Mouse (Mus musculus) embryonic stem cell, embryonic (primary cell): ENCODE data around the gene Maged2.
"Not testable (repeated sequence)": the region's sequence is repeated elsewhere in the genome, so short reads cannot be mapped to it uniquely, and the experiment has no call there.

ENCODE experiments used
- CTCF ChIA-PET, 4 experiments: fragments of 300-600 bp in 2 of 4; fragments of 350-600 bp in 2 of 4; sonication (Branson Sonifier 250); formaldehyde crosslinking; loops; one replicate each; lab custom pipeline; 2022; ENCODE audit warnings: inconsistent platforms in 2 of 4; lab: Charles Lee
- POLR2A ChIA-PET, 4 experiments: fragments of 300-600 bp in 2 of 4; fragments of 350-600 bp in 2 of 4; sonication (Branson Sonifier 250); formaldehyde crosslinking; loops; one replicate each; lab custom pipeline; 2022; ENCODE audit warnings: antibody characterized with exemption in 4 of 4, inconsistent platforms in 1 of 4; lab: Charles Lee

Maged2 gene

GRCm38 (mm10) chrX:150814139-150814469 is at the start of gene Maged2:
Gene Maged2 (minus strand): TSS chrX:150814345.
- POLR2A ChIA-PET: interaction anchor here in 1 of 4 experiments (1.9 kb wide), 1 partner anchor 707 kb away, joined by 6 read pairs; no protein-coding TSS in a partner anchor
- CTCF ChIA-PET: no interaction called here

DNA sequence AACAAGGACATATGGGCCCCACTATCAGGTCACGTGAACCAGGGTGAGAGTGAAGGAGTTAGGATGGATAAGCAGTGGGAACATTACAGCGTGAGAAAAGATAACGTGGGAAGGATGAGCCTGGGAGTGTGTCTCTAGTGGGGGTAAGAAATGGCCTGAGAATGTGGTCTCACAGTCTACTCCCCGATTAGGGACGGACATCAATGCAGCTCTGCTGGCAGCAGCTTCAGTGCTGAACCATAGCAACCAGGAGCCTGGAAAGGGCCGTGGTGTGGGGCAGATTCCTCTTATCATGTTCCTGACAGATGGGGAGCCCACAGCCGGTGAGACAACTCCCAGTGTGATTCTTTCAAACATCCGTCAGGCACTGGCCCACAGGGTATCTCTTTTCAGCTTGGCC is 34.1 kb upstream of the Maged2 start:
- POLR2A ChIA-PET: no interaction called here

GRCm38 (mm10) chrX:150845480-150846205 is 31.5 kb upstream of the Maged2 start:
- CTCF ChIA-PET, POLR2A ChIA-PET: not testable (repeated sequence)

More for the DNA sequence above, 34.1 kb upstream of the Maged2 start:
- CTCF ChIA-PET: no interaction called here

DNA sequence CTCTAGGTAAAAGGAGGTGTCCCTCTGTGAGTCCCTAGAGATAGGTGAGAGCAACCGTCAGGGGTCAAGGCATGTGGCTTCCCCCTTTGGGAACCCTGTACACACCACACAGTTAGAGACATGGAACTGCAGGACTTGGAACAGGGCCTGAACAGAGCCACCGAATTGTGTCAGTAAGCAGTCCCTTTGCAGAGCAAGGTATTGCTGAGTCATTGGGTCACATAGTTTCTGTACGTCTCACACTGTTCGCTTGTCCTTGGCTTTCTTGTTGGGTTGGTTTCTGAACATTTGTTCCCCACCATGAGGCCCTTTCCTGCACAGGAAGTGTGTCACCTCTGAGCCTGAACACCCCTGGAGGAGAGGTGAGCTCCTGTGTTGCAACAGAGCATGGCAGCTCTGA is 29.1 kb upstream of the Maged2 start:
- CTCF ChIA-PET: not testable (repeated sequence)

DNA sequence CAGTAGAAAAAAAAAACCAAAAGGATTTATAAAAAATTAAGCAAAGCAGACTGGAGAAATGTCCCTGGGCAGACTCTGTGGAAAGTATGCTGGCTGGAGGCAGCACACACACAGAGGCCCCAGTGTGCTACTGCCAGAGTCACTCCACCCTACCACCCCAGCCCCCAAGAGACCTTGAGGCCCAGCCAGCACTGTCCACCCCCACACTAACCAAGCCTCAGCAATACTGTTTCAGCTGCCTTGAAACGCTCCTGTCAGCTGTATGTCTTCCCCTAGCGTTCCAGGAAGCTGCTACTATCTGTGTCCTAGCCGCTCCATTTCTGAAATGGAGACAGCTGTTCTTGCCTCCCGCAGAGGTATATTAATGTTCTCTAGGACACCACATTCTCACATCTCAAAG is 16.2 kb upstream of the Maged2 start:
- ChIA-PET CTCF (no interaction called here), POLR2A (no interaction called here)

More for the DNA sequence above, 29.1 kb upstream of the Maged2 start:
- POLR2A ChIA-PET: not testable (repeated sequence)

DNA sequence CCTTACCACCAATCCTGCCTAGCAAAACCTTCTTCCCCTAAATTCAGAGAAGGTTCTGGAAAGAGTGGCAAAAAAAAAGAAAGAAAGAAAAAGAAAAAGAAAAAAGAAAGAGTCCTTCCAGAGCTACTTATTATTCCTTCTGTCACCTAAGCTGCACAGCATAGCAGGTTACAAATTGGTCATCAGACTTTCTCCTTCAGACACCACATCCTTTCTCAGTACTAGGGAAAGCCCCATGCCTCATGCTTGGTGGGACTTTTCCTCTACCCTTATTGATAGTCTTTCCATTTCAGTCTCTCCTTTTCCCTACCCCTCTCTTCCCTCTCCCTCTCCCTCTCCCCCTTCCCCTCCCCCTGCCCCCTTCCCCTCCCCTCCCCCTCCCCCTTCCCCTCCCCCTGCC is 3.1 kb upstream of the Maged2 start:
- POLR2A ChIA-PET: no interaction called here
- CTCF ChIA-PET: no interaction called here

GRCm38 (mm10) chrX:150815601-150816000 is 1.5 kb upstream of the Maged2 start:
- CTCF ChIA-PET: no interaction called here
- POLR2A ChIA-PET: no interaction called here

GRCm38 (mm10) chrX:150813464-150814138 is 544 bp downstream of the Maged2 start:
- ChIA-PET CTCF (no interaction called here), POLR2A (interaction anchor here in 2 of 4 experiments (0.6 to 2.7 kb wide), 11 partner anchors 141 to 990 kb away, joined by 3 to 17 read pairs (median 4); partner anchors contain the start of genes Gnl3l (in 1 of the 2), Pfkfb1 (in 1 of the 2) and Tro (in 1 of the 2))

DNA sequence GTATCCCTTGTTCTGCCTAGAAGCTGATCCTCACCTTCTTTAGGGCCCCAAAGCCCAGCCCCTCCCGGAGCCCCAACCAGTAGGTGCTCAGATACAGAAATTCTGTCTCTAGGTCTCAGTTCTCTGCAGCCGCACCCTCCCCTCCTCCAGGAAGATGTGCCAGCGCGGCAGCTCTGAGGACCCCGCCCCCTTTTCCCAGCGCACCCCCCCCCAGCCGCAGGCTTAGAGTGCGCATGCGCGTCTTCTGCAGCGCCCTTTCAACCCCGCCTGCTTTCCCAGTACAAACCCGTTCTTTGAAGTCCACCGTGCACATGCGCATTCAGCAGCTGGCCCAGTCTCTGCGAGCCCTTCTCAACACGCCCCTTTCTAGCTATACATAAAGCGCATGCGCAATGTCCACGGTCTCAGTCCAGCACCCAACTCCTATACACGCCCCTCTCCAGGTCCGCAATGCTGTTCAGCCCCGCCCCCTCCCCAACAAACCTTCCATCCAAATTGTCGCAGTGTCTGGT is 1.3 kb downstream of the Maged2 start:
- POLR2A ChIA-PET: interaction anchor here (0.5 to 2.7 kb wide), 13 partner anchors 142 to 1126 kb away, joined by 3 to 17 read pairs (median 4); partner anchors contain the start of genes Gnl3l (in 1 of the 4), Pfkfb1 (in 1 of the 4) and Tro (in 1 of the 4)
- CTCF ChIA-PET: no interaction called here

- POLR2A ChIA-PET, CTCF ChIA-PET: not testable (repeated sequence)
Measured at GRCm38 (mm10) chrX:150800987-150801386, 13.2 kb downstream of the Maged2 start.

DNA sequence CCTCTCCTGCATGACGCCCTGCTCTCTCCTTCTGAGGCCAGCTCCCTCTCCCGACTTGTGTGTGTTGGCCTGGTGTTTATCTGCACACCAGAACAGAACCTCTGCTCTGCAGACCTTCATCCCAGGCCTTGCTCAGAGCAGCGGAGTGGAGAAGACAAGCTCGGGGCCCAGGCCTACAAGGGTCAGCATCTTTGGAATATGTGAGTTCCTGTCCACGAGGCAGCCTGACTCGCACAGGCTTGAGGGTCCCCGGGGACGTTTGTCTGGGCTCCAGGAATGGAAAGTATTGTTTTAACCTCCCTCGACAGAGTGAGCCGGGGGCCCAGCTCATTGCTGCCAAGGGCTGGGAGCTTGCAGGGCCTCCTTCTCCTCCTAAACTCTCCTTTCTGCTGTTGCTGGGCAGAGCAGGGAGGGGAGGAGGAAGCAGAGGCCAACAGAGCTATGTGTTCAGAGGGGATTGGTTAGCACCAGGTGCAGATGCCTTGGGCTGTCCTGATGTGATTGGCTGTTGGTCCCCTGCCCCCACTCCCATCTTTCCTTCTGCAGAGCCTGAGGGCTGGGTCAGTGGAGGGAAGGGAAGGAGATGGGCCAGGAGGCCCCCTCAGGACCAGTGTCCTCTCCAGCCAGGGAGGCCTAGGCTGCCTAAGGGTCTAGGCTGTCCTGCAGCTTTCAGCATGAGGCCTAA is 15.5 kb downstream of the Maged2 start:
- POLR2A ChIA-PET, CTCF ChIA-PET: not testable (repeated sequence)
